Mouse (Mus musculus): ENCODE data around the gene Rlf. TPM values are rescaled to one million over a fixed set of nuclear protein-coding genes. Genes with fewer than 3 reads are reported as not detected.

Gene Rlf
- polyA plus RNA-seq, 1 experiment = 62.5 TPM

GRCm38 (mm10) chr4:121109126-121109525 lies 105.8 kb downstream of the Rlf start, which contains the start of gene Tmco2:
Gene Tmco2 (minus strand): TSS chr4:121109226.
- Histone ChIP-seq H3K27me3 (ENCODE audit: control insufficient read depth, insufficient read depth, low read length, poor library complexity, severe bottlenecking) (no peaks in the 10 kb centered on the region), H3K9ac (ENCODE audit: low read depth, poor library complexity, severe bottlenecking) (no peak within 1 kb of the TSS), H3K4me3 (ENCODE audit: low read depth, low read length) (no peak within 1 kb of the TSS), H3K27ac (ENCODE audit: insufficient read depth, low read length) (no peak within 1 kb of the TSS), H3K4me1 (ENCODE audit: control insufficient read depth, insufficient read depth, low read length) (no peaks in the 10 kb centered on the region), H3K9me3 (replicated peaks; ENCODE audit: control insufficient read depth, insufficient read depth, low read length, poor library complexity, severe bottlenecking) (no peaks in the 10 kb centered on the region), H3K36me3 (ENCODE audit: control insufficient read depth, insufficient read depth, low read length, poor library complexity, severe bottlenecking) (no peaks in the 10 kb centered on the region)
- TF ChIP-seq EP300 (IDR thresholded peaks at IDR 0.05; ENCODE audit: insufficient read depth, low read depth, low read length) (no peak), POLR2A (IDR thresholded peaks at IDR 0.05; ENCODE audit: insufficient read depth, low read length) (no peak), CTCF (IDR thresholded peaks at IDR 0.05; ENCODE audit: low read depth, low read length) (no peak)

GRCm38 (mm10) chr4:121103304-121103703 lies 111.6 kb downstream of the Rlf start:
- Histone ChIP-seq H3K36me3 (ENCODE audit: control insufficient read depth, insufficient read depth, low read length, poor library complexity, severe bottlenecking) (no peaks in the 10 kb centered on the region), H3K9me3 (replicated peaks; ENCODE audit: control insufficient read depth, insufficient read depth, low read length, poor library complexity, severe bottlenecking) (no peaks in the 10 kb centered on the region), H3K27me3 (ENCODE audit: control insufficient read depth, insufficient read depth, low read length, poor library complexity, severe bottlenecking) (no peaks in the 10 kb centered on the region), H3K27ac (ENCODE audit: insufficient read depth, low read length) (no peak overlapping the region), H3K4me3 (ENCODE audit: low read depth, low read length) (no peak overlapping the region), H3K4me1 (ENCODE audit: control insufficient read depth, insufficient read depth, low read length) (no peaks in the 10 kb centered on the region), H3K9ac (ENCODE audit: low read depth, poor library complexity, severe bottlenecking) (no peak overlapping the region)
- TF ChIP-seq EP300 (IDR thresholded peaks at IDR 0.05; ENCODE audit: insufficient read depth, low read depth, low read length) (no peak), POLR2A (IDR thresholded peaks at IDR 0.05; ENCODE audit: insufficient read depth, low read length) (no peak), CTCF (IDR thresholded peaks at IDR 0.05; ENCODE audit: low read depth, low read length) (no peak)

GRCm38 (mm10) chr4:121097650-121098378 lies 117.1 kb downstream of the Rlf start, which contains the start of gene Zmpste24:
Gene Zmpste24 (minus strand): TSS chr4:121098241.
- Histone ChIP-seq H3K9me3 (replicated peaks; ENCODE audit: control insufficient read depth, insufficient read depth, low read length, poor library complexity, severe bottlenecking) (no peaks in the 10 kb centered on the region), H3K27me3 (ENCODE audit: control insufficient read depth, insufficient read depth, low read length, poor library complexity, severe bottlenecking) (no peaks in the 10 kb centered on the region), H3K4me3 (ENCODE audit: low read depth, low read length) (peak within 1 kb of the TSS; percentile 90), H3K36me3 (ENCODE audit: control insufficient read depth, insufficient read depth, low read length, poor library complexity, severe bottlenecking) (peaks cover 16% of the 10 kb centered on the region), H3K9ac (ENCODE audit: low read depth, poor library complexity, severe bottlenecking) (peak within 1 kb of the TSS; percentile 85), H3K4me1 (ENCODE audit: control insufficient read depth, insufficient read depth, low read length) (no peaks in the 10 kb centered on the region), H3K27ac (ENCODE audit: insufficient read depth, low read length) (no peak within 1 kb of the TSS)
- no peak for TF ChIP-seq EP300 (IDR thresholded peaks at IDR 0.05; ENCODE audit: insufficient read depth, low read depth, low read length)
- peak; percentile 39 for TF ChIP-seq POLR2A (IDR thresholded peaks at IDR 0.05; ENCODE audit: insufficient read depth, low read length)

Other genes starting within 250 kb of the Rlf start
- 23.0 and 23.9 TPM in 2 replicates for gene Smap2, start 197.8 kb downstream of the Rlf start, polyA plus RNA-seq (2011; ENCODE audit: insufficient read depth, insufficient read length, low read depth, missing spikeins)
- 5.8 and 6.9 TPM in 2 replicates for gene Col9a2, start 175.7 kb downstream of the Rlf start, polyA plus RNA-seq (2011; ENCODE audit: insufficient read depth, insufficient read length, low read depth, missing spikeins)
- gene Zmpste24, start 116.8 kb downstream of the Rlf start, polyA plus RNA-seq (2011; ENCODE audit: insufficient read depth, insufficient read length, low read depth, missing spikeins) = 31.5 and 31.7 TPM in 2 replicates
- gene Tmco2, start 105.9 kb downstream of the Rlf start, polyA plus RNA-seq (2011; ENCODE audit: insufficient read depth, insufficient read length, low read depth, missing spikeins) = not detected in 2 replicates
- gene Gm12888, start 109.8 kb upstream of the Rlf start, polyA plus RNA-seq (2011; ENCODE audit: insufficient read depth, insufficient read length, low read depth, missing spikeins) = not detected in 2 replicates
- not detected in 2 replicates for gene Gm12886, start 208.0 kb upstream of the Rlf start, polyA plus RNA-seq (2011; ENCODE audit: insufficient read depth, insufficient read length, low read depth, missing spikeins)